Mouse (Mus musculus) ES-E14 (cell line): ENCODE measurements around the gene Btn2a2.

Experiments
- HCFC1 ChIP-seq: IDR thresholded peaks from 2 replicates; pipeline ENCODE4 v1.6.1; 2012; ENCODE audit warnings: low read length, inconsistent platforms, borderline replicate concordance; ENCODE audit not compliant: insufficient read depth
- MAFK ChIP-seq: IDR thresholded peaks from 2 replicates; pipeline ENCODE4 v1.6.1; 2014; ENCODE audit warnings: mild to moderate bottlenecking, low read depth, low read length, inconsistent platforms; ENCODE audit not compliant: insufficient read depth
- ZC3H11A ChIP-seq: IDR thresholded peaks from 2 replicates; pipeline ENCODE4 v1.6.1; 2012; ENCODE audit warnings: low read depth, mild to moderate bottlenecking, inconsistent platforms, low read length, borderline replicate concordance

DNA sequence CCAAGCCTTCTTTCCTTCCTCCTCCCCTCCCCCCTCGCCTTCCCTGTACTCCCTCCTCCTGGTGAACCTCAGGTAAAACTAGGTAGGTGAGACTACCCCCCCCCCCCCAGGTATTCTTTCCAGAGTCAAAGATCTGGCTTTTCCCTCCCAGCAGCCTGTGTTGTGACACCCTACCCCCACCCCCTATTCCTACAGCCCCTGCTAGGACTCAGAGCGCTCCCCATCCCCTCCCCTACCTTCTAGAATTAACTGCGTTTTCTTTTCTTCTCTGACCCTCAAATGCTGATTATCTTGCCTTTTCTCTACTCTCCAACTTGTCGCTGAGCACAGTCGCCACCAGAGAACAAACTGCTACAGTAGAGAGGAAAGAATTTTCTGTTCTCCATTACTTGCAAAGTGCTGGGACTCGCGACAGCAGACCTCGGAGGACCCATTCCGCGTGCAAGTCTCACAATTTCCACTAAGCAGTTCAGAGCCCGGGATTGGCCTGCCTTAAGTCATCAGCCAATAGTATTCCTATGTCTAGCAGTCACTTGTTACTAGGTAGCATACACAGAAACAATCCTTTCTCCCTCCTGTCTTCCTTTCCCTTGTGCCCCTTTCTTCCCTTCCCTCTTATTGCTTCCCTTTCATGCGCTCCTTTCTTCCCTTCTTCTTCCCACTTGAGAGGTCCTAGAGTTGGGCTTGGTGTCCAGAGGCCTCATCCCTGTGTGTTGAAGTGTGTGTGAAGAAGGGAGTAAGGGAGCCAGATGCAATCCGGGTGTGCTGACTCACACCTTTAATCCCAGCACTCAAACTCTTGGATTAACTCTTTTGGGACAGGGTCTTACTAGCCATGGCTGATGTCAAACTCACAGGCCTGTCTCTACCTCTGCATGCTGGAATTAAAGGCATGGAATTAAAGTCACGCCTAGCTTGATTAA lies at the start of gene Btn2a2:
- TF ChIP-seq MAFK (no peak), HCFC1 (no peak), ZC3H11A (no peak)
